Mouse (Mus musculus) forelimb bud, embryonic 11.5 days (tissue): ENCODE results near the gene Fndc3b.
A peak's percentile ranks its signal among the peaks of the same experiment; 100 is the strongest.
"Not testable (repeated sequence)": the region's sequence is repeated elsewhere in the genome, so short reads cannot be mapped to it uniquely, and the experiment has no call there.

ENCODE experiments used
- DNase-seq: peaks from one replicate; pipeline ENCODE4 v3.0.0-alpha.2; 2012; ENCODE audit warnings: low read depth, low spot score

Fndc3b gene

GRCm38 (mm10) chr3:27416786-27417185 lies 294.3 kb downstream of the Fndc3b start:
- DNase-seq, result no peak

- no peak for DNase-seq
Measured at GRCm38 (mm10) chr3:27413566-27413965, 297.5 kb downstream of the Fndc3b start.

- no peak for DNase-seq
Measured at GRCm38 (mm10) chr3:27411286-27411685, 299.8 kb downstream of the Fndc3b start.

GRCm38 (mm10) chr3:27408564-27408963 lies 302.5 kb downstream of the Fndc3b start:
- DNase-seq, result no peak

GRCm38 (mm10) chr3:27406440-27406839 lies 304.7 kb downstream of the Fndc3b start:
- DNase-seq, result no peak

GRCm38 (mm10) chr3:27400996-27401395 lies 310.1 kb downstream of the Fndc3b start:
- not testable (repeated sequence) for DNase-seq

- no peak for DNase-seq
Measured at GRCm38 (mm10) chr3:27389923-27390322, 321.2 kb downstream of the Fndc3b start.

GRCm38 (mm10) chr3:27384836-27385235 lies 326.3 kb downstream of the Fndc3b start:
- DNase-seq, result no peak

GRCm38 (mm10) chr3:27377935-27378334 lies 333.2 kb downstream of the Fndc3b start:
- DNase-seq, result no peak

- DNase-seq, result no peak
Measured at GRCm38 (mm10) chr3:27374396-27374795, 336.7 kb downstream of the Fndc3b start.

- no peak for DNase-seq
Measured at GRCm38 (mm10) chr3:27371725-27372650, 339.1 kb downstream of the Fndc3b start.

GRCm38 (mm10) chr3:27371276-27371621 lies 339.9 kb downstream of the Fndc3b start, which contains the start of gene Ghsr:
Ghsr (plus strand) TSS chr3:27371351.
- DNase-seq, result no peak

GRCm38 (mm10) chr3:27370582-27371275 lies 340.4 kb downstream of the Fndc3b start:
- DNase-seq, result no peak

GRCm38 (mm10) chr3:27370125-27370524 lies 341.0 kb downstream of the Fndc3b start:
- DNase-seq, result peak; percentile 77
